Mouse (Mus musculus) midbrain, embryonic 16.5 days (tissue): Measurements from ENCODE around the gene Pnpo. TPM values are rescaled to one million over a fixed set of nuclear protein-coding genes. Genes with fewer than 3 reads are reported as not detected.

Experiments used
- ATAC-seq: fragments of 200-750 bp; cut with Nextera tagmentation; 2 replicates; pipeline ENCODE4 v1.8.0; 2017; ENCODE audit warnings: moderate TSS enrichment
- H3K27ac ChIP-seq: fragments of 300-500 bp; sonication (generic); 2 replicates; pipeline ENCODE4 v1.5.1; 2014; ENCODE audit warnings: mild to moderate bottlenecking, low read length, mixed read lengths
- H3K27me3 ChIP-seq: fragments of 300-500 bp; sonication (generic); 2 replicates; pipeline ENCODE4 v1.6.1; 2014; ENCODE audit warnings: low read depth, low read length, mixed read lengths; ENCODE audit not compliant: control insufficient read depth, insufficient read depth
- H3K36me3 ChIP-seq: fragments of 300-500 bp; sonication (generic); 2 replicates; pipeline ENCODE4 v1.6.1; 2014; ENCODE audit warnings: mild to moderate bottlenecking, low read length, moderate library complexity, mixed read lengths; ENCODE audit not compliant: control insufficient read depth, insufficient read depth
- H3K4me1 ChIP-seq: fragments of 300-500 bp; sonication (generic); 2 replicates; pipeline ENCODE4 v1.6.1; 2014; ENCODE audit warnings: mild to moderate bottlenecking, low read length, mixed read lengths; ENCODE audit not compliant: control insufficient read depth, insufficient read depth
- H3K4me2 ChIP-seq: fragments of 300-500 bp; sonication (generic); 2 replicates; pipeline ENCODE4 v1.6.1; 2014; ENCODE audit warnings: mild to moderate bottlenecking, low read length, mixed read lengths
- H3K4me3 ChIP-seq: fragments of 300-500 bp; sonication (generic); 2 replicates; pipeline ENCODE4 v1.5.1; 2014; ENCODE audit warnings: low read depth, mild to moderate bottlenecking, low read length, moderate library complexity, mixed read lengths
- H3K9ac ChIP-seq: fragments of 300-500 bp; sonication (generic); 2 replicates; pipeline ENCODE4 v1.6.1; 2014; ENCODE audit warnings: low read depth, low read length, mixed read lengths
- H3K9me3 ChIP-seq: fragments of 300-500 bp; sonication (generic); replicated peaks from 2 replicates; pipeline ENCODE4 v1.6.1; 2014; ENCODE audit warnings: mild to moderate bottlenecking, low read length, mixed read lengths; ENCODE audit not compliant: control insufficient read depth, poor library complexity, severe bottlenecking
- WGBS: fragments of 180-500 bp; shearing (Covaris S2); extraction: QIAGEN DNeasy Blood & Tissue Kit; methylation state at CpG from one replicate; pipeline ENCODE4 v1.1.7; 2014; 5-methylcytosine and 5-hydroxymethylcytosine counted together
- polyA plus RNA-seq: library from polyadenylated mRNA; unstranded; fragments of >200 nt; fragmentation: Nextera tagmentation; extraction: Ambion mirVana; gene quantifications from 2 replicates; pipeline ENCODE4 v1.2.1, GENCODE M21; 2015

The Pnpo gene
- polyA plus RNA-seq, 1 experiment from 2014 or later, result 32.2 TPM

DNA sequence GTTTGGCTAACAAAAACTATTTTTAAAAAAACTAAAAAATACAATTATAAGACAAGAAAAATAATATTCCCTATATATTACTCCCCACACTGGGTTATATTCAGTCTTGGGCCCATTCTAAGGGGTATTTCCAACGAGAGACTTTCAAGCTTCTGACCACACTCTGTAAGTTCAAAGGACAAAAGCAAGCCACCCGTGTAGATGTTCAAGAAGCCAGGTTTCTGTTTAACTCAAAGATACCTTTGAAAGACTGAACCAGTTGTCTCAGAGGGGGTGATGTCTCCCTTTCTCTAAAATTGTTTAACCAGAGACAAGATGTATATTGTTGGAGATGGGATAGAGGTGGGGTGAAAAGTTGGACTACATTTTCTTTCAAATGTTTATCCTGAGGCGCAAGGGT, 22.4 kb upstream of the Pnpo start:
- 88% methylated on average over 3 of the region's 3 CpGs for WGBS
- Histone ChIP-seq H3K4me2 (no peak overlapping the region), H3K27ac (no peak overlapping the region), H3K4me1 (peaks cover 5% of the 10 kb centered on the region), H3K27me3 (no peaks in the 10 kb centered on the region), H3K9ac (no peak overlapping the region), H3K36me3 (peaks cover 7% of the 10 kb centered on the region; the same call in 1 of the 2 replicates), H3K4me3 (no peak overlapping the region), H3K9me3 (no peaks in the 10 kb centered on the region)
- no peak for ATAC-seq

DNA sequence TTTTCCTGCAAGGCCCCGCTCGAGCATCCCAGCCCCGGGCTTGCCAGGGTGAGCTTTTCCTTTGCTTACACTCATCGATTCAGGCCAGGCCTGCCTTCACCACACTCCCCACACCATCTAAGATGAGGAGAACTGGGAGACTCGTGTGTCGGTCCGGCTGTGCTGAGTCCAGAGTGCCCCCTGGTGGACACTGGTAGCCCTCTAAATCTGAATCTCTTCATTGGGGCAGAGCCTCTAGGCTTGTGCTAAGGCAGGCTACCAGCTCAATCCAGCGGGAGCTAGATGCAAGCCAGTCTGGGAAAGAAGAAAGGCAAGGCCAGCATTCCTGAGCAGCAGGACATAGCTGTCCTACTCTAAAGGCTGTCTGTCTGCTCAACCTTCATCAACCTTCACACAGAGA, 19.8 kb upstream of the Pnpo start:
- H3K27me3 ChIP-seq, result no peaks in the 10 kb centered on the region
- no peaks in the 10 kb centered on the region for H3K4me1 ChIP-seq
- no peaks in the 10 kb centered on the region for H3K9me3 ChIP-seq
- peak; percentile 64; the same call in 1 of the 2 replicates for ATAC-seq
- H3K4me3 ChIP-seq, result no peak overlapping the region
- peaks cover 17% of the 10 kb centered on the region for H3K36me3 ChIP-seq
- no peak overlapping the region for H3K4me2 ChIP-seq
- H3K9ac ChIP-seq, result no peak overlapping the region
- H3K27ac ChIP-seq, result no peak overlapping the region
- WGBS, result 15% methylated on average over 8 of the region's 8 CpGs

DNA sequence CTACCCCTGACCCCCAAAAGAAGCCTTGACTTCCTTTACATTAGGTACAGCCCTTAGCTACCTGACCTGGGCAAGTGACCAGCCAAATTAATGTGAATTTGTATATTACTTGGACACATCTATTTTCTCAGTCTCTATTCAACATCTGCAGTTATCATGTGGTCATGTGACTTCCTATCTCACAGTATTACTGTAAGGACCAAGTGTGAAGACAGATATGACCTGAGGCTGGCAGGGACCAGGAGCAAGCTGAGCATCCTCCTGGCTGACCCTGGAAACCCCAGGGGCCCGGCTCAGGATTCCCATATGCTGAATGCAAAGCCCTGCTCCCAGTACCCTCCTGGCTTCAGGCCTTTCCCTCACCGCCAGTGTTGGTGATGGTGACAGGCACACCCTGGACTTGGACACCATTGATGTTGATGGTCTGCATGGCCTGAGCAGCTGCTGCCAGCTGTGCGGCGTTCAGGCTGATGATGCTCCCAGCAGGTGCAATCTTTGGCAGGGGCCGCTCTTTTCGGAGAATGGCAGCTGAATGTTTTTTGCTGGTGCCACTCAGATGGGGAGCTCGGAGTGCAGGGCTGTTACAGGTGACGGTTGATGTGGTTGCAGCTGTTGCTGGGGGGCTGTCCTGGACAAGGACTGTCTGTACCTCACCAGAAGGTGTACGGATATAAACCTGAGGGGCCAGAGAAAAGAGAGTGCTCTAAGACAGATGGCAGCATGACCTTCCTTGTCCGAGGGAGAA, 13.4 kb upstream of the Pnpo start:
- Histone ChIP-seq H3K9me3 (no peaks in the 10 kb centered on the region), H3K4me1 (no peaks in the 10 kb centered on the region), H3K27me3 (no peaks in the 10 kb centered on the region), H3K9ac (no peak overlapping the region), H3K36me3 (peaks cover 38% of the 10 kb centered on the region), H3K4me2 (no peak overlapping the region), H3K27ac (no peak overlapping the region), H3K4me3 (no peak overlapping the region)
- no peak for ATAC-seq
- WGBS, result 91% methylated on average over 10 of the region's 10 CpGs

DNA sequence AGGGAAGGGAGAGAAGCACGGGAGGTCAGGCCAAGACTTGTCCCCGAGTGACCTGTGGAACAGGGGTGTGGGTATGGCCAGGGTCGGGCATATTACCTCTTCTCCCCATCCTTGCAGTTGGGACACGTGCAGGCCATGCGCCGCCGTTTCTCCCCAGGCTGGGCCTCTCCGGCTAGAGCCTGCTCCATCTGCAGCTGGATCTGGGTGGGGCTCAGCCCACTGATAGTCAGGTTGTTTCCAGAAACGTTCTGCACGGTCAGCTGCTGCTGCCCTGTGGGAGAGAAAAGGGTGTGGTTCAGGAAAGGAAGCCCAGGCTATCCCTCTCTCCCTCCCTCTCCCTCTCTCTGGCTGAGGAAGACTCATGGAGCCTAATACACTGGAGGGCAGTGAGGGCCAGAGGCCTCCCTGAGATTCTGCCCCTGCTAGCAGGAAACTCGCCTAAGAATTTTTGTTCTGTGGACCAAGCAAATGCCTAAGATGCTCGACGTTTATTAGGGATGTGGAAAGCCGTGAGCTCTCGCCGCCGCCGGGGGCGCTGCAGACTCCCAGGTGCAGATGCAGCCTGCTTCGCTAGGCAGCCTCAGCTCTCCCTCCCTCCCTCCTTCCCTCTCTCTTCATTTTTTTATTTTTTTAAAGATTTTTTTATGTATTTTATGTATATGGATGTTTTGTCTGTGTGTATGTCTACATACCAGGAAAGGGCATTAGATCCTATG, 12.4 kb upstream of the Pnpo start:
- no peak overlapping the region for H3K9ac ChIP-seq
- no peaks in the 10 kb centered on the region for H3K27me3 ChIP-seq
- no peak overlapping the region for H3K4me2 ChIP-seq
- peaks cover 37% of the 10 kb centered on the region for H3K36me3 ChIP-seq
- no peak overlapping the region for H3K4me3 ChIP-seq
- 61% methylated on average over 20 of the region's 20 CpGs for WGBS
- H3K4me1 ChIP-seq, result no peaks in the 10 kb centered on the region
- no peak for ATAC-seq
- no peak overlapping the region for H3K27ac ChIP-seq
- H3K9me3 ChIP-seq, result no peaks in the 10 kb centered on the region

DNA sequence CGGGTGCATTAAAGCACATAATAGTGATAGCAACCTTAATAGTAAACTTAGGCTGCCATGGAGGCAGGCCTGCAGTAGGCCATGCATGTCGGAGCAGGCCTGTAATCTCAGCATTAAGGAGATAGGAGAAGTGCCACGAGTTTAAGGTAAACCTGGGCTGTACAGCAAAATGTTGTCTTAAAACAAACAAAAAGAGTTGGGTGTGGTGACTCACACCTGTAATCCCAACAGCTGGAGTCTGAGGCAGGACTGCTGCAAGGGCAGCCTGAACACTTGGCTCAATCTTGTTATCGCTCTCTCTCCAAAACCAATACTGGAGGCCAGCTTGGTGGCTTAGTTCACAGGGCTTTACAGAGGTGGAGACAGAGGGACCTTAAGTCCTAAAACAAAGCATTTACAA, 11.3 kb upstream of the Pnpo start:
- Histone ChIP-seq H3K27ac (no peak overlapping the region), H3K4me3 (no peak overlapping the region), H3K4me1 (no peaks in the 10 kb centered on the region), H3K9me3 (no peaks in the 10 kb centered on the region), H3K36me3 (peaks cover 30% of the 10 kb centered on the region), H3K27me3 (no peaks in the 10 kb centered on the region), H3K9ac (no peak overlapping the region), H3K4me2 (no peak overlapping the region)
- WGBS, result 91% methylated on average over 4 of the region's 4 CpGs
- no peak for ATAC-seq

DNA sequence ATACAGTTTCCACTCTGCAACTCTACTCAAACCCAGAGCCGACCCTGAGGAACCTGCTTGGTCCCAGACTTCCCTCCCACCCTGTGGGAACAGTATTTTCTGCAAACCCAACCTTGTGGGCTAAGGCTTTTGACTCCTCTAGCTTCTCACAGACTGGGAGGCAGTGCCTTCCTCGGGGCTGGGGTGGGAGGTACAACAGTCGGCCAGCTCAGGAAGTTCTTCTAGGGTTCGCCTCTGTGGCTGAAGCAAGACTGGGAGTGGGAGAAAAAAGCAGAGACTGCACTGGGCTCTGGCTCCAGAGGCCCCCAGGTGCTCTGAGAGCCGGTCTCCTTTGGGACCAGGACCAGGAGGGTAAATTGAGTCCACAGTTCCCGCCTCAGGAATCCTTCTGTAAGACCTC, 9.1 kb upstream of the Pnpo start:
- no peak overlapping the region for H3K9ac ChIP-seq
- no peaks in the 10 kb centered on the region for H3K27me3 ChIP-seq
- H3K27ac ChIP-seq, result no peak overlapping the region
- no peak overlapping the region for H3K4me2 ChIP-seq
- WGBS, result 80% methylated on average over 6 of the region's 6 CpGs
- H3K36me3 ChIP-seq, result peaks cover 27% of the 10 kb centered on the region
- H3K4me3 ChIP-seq, result no peak overlapping the region
- H3K4me1 ChIP-seq, result no peaks in the 10 kb centered on the region
- no peak for ATAC-seq
- H3K9me3 ChIP-seq, result no peaks in the 10 kb centered on the region

DNA sequence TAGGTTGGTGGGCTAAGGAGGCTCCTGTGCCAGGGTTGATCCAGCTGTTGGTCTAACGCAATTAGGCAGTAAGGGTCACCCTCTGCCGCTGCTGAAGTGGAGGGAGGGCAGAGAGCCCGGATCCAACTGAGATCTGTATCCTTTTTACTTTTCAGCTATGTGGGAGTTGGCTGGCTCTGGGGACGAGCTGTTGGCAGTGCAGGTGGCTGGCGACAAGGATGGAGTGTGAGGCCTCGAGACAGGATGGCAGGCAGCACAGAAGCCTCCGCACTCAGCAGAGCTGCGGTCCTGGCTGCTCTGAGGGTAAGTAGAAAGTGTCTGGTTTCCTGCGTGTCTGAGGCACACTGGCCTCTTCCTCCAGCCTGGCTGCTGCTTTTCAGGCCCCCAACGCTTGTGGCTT, 8.6 kb upstream of the Pnpo start:
- H3K36me3 ChIP-seq, result peaks cover 27% of the 10 kb centered on the region
- no peak overlapping the region for H3K4me3 ChIP-seq
- 88% methylated on average over 10 of the region's 10 CpGs for WGBS
- no peak overlapping the region for H3K4me2 ChIP-seq
- no peak overlapping the region for H3K9ac ChIP-seq
- no peaks in the 10 kb centered on the region for H3K4me1 ChIP-seq
- ATAC-seq, result no peak
- H3K27ac ChIP-seq, result no peak overlapping the region
- no peaks in the 10 kb centered on the region for H3K9me3 ChIP-seq
- no peaks in the 10 kb centered on the region for H3K27me3 ChIP-seq

DNA sequence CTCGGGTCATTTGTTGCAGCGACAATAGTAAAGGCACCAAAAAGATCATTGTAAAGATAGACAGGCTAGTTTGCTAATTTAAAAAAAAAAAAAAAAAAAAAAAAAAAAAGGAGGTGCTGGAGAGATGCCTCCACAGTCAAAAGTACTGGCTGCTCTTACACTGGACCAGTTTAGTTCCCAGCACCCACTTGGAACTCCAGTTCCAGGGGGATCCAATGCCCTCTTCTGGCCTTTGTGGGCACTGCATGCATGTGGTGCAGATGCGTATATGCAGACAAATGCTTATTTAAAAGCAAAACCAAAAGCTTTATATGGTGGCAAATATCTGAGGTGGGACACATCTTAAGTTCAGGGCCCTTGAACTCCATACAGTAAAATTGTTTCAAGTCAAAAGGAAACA, 7.0 kb upstream of the Pnpo start:
- H3K4me1 ChIP-seq, result no peaks in the 10 kb centered on the region
- H3K36me3 ChIP-seq, result peaks cover 15% of the 10 kb centered on the region
- no peak overlapping the region for H3K4me2 ChIP-seq
- no peak overlapping the region for H3K4me3 ChIP-seq
- no peak for ATAC-seq
- no peaks in the 10 kb centered on the region for H3K27me3 ChIP-seq
- no peaks in the 10 kb centered on the region for H3K9me3 ChIP-seq
- 98% methylated on average over 3 of the region's 3 CpGs for WGBS
- no peak overlapping the region for H3K27ac ChIP-seq
- H3K9ac ChIP-seq, result no peak overlapping the region

DNA sequence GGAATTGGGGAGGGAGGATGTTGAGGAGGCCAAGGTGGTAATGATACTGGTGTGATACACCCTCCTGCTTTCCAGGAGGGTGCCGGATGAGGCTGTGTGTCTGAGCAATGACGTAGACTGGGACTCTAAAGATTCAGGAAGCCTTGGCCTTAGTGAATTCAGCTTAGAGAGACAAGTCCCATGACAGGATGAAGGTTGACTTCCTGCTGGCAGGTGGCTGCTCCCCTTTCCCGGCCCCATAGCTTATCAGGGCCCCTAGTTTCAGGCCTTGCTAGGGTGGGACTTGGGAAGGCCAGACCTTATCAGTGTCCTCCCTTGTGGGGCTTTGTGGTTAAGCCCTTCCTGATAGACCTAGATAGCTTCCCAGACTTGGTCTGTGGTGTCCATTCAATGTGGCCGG, 4.1 kb upstream of the Pnpo start:
- Histone ChIP-seq H3K4me1 (peaks cover 16% of the 10 kb centered on the region), H3K36me3 (peaks cover 9% of the 10 kb centered on the region; the same call in 1 of the 2 replicates), H3K4me3 (no peak overlapping the region), H3K9ac (no peak overlapping the region), H3K9me3 (no peaks in the 10 kb centered on the region), H3K27ac (no peak overlapping the region), H3K4me2 (no peak overlapping the region), H3K27me3 (no peaks in the 10 kb centered on the region)
- WGBS, result 92% methylated on average over 4 of the region's 4 CpGs
- no peak for ATAC-seq
